Mouse (Mus musculus): ENCODE results near the gene Grtp1.

Gene Grtp1

DNA sequence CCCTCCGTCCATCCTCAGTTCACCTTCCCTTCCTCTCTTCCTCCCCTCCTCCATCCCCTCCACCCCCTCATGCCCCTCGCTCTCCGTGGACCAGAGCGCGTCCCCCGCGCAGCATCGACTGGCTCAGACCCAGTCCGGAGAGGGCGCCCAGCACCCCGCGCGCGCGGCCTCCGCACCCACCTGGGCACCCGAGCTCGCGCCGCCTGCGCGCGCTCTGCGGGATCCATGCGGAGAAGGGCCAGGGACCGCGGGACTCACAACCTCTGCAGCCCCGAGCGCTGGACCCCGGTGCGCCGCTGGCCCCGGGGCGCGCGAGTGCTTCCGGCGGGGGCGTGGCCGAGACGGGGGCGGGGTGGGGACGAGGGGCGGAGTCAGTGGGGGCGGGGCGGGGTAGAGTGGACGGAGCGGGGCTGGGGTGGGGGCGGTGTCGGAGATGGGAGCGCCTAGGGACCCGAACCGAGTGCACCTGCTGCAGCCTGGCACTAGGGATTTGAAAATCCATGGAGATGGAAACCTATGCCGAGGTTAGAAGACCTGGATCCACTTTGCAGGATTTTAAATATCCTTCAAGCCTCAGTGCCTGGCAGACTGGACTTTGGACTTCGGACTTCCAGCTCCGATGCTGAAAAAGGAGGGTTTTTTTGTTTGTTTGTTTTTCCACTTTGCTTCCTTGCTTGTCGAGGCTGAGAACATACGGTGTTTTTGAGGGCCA, at the start of gene Grtp1:
Gene Grtp1 (minus strand): TSS at position 320 of the 712 bp plus-strand sequence.
- DNase-seq (ENCODE audit: low read depth, low spot score) = no peak

DNA sequence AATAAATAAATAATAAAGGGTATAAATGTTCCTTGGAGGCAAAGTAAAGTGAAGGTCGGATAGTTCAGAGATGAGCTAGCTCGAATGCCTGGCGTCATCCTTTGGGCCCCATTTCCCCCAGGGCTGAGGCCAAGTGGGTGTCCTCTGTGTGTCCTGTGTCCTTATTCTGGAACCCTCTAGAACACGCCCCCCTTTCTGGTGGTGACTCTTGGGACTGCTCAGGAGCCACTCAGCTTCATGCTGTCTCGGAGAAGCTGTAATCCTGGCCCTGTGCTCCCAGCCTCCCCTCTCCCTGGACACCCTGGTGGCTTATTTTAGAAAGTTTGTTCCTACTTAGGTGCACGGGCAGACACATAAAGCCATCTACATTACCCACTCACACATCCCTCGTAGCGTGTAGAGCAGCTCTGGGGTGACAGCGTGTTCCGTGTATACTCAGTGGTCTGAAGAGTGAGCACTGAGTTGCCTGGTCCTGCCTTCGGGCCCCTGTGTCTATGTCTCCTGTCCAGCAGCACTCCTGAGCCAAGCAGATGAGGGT, 44.0 kb upstream of the Grtp1 start:
- DNase-seq (ENCODE audit: low read depth, low spot score) = no peak

DNA sequence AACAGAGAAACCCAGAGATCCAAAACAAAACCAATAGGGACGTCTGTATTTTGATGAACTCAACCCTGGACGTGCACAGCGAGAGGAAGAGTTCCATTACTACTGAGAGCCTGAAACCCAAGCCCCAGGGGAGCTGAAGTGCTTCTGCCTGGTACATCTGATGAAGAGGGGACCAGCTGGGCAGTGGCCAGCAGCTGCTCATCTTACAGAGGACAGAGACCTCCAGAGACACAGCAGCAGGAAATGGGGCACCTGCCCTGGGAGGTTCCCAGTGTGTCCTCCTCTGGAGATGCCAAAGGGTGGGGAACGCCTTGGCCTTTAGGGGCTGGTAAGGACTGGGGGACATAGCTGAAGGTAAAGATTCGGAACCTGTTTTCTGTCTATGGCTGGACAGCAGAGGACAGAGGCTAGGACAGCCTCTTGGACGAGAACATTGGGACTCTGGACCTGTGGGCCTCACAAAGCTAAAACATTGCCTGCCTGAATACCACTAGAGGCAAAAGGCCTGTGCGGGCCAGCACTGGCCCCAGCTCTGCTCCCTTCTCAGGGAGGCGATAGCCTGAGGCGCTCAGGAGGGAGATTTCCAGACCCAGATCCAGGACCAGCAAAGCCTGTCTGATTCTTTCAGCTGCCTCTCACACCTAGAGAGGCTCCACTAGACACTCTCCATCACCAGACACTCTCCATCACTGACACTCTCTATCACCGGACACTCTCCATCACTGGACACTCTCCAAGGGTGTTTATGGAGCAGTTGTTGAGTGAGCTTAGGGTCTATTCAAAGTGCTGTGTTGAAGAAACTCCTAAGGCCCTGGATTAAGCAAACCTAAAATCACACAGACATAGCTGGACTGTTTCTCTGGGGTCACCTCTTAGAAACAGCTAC, 42.8 kb upstream of the Grtp1 start:
- DNase-seq (ENCODE audit: low read depth, low spot score) = no peak

DNA sequence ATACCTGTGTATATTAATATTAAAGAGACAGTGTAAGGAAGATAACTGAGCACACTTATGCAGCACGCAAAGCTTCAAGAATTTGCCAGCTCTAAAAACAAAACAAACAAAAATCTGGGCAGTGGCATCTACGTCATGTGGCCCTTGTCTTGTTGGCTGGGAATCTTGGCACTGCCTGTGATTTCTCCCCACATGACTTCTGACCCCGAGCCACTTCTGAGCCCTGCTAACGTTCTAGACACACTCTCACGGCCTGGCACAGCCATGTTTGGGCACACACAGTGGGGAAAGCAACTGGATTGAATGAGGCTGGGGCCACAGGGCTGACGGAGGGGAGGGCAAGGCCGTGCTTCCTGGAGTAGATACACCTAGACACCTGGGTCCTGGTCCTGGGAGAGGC, 40.3 kb upstream of the Grtp1 start:
- no peak for DNase-seq (ENCODE audit: low read depth, low spot score)

DNA sequence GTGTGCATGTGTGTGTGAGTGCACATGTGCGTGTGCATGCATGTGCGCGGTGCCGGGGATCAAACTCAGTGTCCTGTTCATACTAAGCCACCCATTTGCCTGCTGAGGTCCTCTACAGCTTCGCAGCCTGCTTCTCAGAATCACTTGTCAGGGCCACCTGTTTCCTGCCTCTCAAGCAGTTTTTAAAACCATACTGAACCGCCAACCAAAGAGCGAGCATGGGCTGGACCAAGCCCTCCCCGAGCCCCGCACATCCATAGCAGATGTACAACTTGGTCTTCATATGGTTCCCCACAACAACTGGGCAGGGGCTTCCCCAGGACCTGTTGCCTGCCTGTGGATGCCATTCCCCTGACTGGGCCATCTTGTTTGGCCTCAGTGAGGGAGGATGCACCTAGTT, 39.6 kb upstream of the Grtp1 start:
- no peak for DNase-seq (ENCODE audit: low read depth, low spot score)

DNA sequence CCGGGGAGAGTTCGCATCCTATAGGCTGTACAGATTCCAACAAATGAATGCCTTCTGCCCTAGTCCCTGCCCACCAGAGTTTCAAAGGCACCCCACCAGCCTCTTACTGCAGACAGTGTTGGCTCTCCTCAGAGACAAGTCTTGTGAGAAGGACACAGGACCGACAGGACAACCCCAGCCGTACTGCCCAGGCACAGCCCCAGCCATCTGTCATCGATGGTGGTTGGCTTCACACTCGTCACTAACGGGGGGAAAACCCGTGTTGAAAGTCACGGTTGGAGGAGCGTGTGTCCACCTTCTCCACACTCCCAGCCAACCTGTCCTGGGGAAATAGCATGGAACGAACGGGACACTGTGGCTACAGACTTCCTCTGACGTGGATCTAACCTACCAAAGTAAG, 34.4 kb upstream of the Grtp1 start:
- no peak for DNase-seq (ENCODE audit: low read depth, low spot score)

DNA sequence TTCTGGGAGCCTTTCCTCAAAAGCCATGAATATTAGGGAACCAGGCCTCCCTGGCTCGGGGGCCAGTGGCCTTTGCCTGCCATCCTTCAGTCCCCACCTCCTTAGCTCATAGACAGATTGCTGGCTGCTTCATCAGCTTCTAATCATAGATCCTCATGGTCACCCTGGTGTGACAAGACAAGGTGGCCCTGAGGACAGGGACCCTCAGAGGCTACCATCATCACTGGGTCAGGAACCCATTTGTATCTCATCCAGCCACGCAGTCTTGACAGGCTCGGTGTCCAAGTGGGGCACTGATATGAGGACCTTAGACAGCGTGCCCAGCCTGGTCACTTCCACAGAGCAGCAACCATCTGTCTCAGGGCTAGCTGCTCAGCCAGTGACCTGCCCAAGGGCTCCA, 30.1 kb upstream of the Grtp1 start:
- no peak for DNase-seq (ENCODE audit: low read depth, low spot score)

DNA sequence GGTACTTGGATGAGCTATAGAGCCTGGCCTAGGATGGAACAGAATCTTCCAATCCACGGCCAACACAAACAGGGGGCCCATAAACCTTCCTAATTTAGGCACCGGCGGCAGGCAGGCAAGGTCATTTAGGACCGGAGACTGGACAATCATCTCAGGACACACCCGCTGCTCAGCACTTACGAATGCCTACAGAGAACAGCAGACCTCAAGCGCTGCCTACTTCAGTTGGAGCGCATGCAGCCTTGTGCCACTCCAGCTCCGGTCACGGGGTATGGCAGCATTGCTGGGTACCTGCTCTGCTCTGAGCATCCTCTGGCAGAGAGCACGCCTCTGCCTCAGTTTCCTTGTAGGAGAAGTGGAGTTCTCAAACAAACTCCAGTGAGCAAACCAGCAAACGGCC, 29.4 kb upstream of the Grtp1 start:
- no peak for DNase-seq (ENCODE audit: low read depth, low spot score)

DNA sequence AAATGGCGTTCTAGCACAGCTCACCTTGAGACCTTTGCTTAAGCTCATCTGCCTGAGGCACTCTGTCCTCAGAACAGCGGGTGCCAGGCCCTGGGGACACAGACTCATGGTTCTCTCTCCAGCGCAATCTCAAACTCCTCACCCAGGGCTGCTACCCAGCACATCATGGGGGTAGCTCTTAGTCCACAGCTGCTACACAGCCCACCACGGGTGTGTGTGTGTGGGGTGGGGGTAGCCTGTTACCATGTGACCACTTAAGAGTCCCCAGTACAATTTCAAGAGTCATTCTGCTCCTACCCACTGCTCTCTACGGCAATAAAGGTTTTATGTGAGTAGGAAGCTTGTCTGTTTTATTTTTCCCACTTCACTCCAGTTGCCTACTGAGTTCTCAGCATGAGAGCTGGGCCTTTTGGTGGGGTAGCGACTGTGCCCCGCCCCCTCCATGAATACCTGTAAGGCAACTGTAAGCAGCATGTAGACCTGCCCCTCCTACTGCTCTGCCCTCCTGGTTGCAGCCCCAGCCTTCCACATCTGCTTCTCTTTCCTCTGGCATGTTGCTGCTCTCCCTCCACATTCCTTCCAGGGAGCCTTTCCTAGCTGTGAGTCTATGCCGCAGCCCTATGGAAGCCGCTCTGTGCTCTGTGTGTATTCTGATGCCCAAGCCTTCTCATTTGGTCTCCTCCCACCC, 28.6 kb upstream of the Grtp1 start:
- no peak for DNase-seq (ENCODE audit: low read depth, low spot score)

DNA sequence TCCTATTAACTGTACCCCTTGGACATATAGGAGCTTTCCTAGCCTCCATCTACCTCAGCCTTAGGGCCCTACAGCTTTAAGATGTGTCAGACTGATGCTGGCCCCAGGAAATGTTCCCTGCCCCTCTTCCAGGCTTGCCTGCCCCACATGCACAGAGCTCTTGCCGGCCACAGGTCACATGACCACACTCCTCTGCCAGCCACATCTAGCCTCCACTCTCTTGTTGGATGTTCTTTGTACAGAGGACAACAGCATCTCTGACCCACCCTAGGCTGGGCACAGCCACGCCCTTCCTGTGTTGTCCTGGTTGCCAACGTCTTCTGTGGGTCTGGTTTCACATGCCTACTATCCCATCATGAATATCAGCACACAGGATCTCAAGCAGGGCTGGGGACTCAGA, 26.8 kb upstream of the Grtp1 start:
- no peak for DNase-seq (ENCODE audit: low read depth, low spot score)

DNA sequence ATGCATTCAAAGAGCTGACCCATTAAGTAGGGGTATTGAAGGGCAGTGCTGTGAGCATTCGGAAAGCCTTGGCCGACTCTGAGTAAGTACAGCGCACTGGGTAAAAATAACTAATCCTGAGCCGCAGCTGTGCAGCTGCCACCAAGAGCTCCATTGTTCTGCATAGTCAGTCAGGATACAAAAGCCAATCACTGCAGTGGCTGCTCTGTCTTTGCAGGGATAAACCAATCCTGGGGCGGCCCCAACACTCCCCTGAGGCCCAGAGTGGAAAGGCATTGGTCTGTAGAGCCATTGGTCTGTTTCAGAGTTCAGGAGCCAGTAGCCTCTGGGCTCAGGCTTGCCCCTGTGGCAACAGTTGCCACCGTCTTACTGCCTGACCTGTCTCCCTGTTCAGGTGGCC, 25.9 kb upstream of the Grtp1 start:
- DNase-seq (ENCODE audit: low read depth, low spot score) = peak; percentile 81

DNA sequence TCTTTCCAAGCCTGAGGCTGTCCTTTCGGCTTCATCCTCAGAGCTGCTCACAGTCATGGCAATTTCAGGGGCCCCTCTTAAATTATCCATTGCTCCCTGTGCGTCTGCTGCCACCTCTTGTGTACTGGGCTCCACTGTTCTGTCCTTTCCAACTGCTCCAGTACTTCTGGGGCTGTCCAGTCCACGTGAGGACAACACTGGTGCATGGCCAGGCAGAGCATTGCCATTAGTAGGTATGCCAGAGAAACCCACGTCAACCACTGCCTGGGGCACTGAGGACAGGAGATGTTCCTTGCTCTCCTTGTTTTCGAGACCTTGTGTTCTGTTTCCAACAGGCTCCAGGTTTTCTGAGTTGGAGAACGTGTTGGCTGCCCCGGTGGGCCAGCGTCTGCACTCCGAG, 24.0 kb upstream of the Grtp1 start:
- no peak for DNase-seq (ENCODE audit: low read depth, low spot score)

DNA sequence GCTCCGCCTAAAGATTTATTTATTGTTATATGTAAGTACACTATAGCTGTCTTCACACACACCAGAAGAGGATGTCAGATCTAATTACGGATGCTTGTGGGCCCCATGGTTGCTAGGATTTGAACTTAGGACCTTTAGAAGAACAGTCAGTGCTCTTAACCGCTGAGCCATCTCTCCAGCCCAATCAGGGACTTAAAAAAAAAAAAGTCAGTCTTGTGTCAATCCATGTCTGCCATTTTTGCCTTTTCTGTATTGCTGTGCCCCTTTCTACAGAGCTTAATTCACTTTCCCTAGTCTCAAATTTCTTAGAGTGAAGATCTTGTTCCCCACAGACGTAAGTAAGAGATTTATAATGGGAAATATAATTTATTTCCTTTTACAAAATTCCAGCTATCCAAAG, 18.0 kb upstream of the Grtp1 start:
- no peak for DNase-seq (ENCODE audit: low read depth, low spot score)

DNA sequence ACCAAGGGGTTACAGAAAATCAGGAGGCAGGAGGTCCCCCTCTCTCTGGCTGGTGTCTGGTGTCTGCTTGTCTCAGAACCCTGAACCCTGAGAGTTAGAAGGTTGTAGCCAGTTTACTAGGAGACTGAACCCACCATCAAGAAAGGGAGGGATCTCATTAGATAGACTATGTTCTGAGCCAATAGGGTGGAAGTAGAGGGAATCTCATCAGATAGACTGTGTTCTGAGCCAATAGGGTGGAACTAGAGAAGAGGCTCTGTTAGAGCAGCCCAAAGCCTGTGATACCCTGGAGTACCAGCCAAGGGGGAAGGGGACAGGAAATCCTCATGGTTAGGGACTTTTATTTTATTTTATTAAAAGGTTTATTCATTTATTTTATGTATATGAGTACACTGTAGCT, 17.6 kb upstream of the Grtp1 start:
- no peak for DNase-seq (ENCODE audit: low read depth, low spot score)

DNA sequence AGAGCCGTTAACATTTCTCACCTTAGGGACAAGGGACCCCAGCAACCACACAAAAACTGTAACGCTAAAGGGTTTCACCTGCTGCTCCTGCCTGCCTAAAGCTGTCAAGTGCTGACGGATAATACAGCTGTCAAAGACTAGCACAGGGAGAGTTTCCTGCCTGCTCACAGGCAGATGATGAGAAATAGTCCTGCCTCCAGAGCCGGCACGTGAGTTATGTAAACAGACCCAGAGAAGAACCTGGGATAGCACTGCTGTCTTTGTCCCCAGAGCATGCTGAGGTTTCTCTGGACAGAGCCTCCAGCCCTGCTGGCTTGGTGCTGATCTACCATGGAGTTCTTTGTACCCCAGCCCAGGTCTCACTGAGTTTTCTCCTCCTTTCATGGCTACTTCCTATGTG, 16.7 kb upstream of the Grtp1 start:
- no peak for DNase-seq (ENCODE audit: low read depth, low spot score)

DNA sequence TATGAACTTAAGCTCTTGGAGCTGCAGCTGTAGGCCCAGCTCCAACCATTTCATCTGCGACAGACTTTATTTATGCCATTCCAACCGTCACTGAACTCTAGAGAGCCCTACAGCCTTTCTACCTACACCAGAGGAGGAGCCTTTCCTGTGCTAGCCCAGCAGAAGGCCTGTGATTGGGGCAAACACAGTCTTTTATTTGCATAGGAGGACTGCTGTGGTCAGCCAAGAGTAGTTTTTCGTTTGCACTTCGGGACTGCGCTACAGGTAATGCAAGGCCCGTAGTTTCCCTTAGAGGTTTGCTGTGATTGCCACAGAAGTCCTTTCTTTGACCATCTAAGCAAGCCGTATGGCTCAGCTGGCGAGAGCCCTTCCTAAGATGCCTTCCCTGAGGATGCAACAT, 16.0 kb upstream of the Grtp1 start:
- no peak for DNase-seq (ENCODE audit: low read depth, low spot score)

DNA sequence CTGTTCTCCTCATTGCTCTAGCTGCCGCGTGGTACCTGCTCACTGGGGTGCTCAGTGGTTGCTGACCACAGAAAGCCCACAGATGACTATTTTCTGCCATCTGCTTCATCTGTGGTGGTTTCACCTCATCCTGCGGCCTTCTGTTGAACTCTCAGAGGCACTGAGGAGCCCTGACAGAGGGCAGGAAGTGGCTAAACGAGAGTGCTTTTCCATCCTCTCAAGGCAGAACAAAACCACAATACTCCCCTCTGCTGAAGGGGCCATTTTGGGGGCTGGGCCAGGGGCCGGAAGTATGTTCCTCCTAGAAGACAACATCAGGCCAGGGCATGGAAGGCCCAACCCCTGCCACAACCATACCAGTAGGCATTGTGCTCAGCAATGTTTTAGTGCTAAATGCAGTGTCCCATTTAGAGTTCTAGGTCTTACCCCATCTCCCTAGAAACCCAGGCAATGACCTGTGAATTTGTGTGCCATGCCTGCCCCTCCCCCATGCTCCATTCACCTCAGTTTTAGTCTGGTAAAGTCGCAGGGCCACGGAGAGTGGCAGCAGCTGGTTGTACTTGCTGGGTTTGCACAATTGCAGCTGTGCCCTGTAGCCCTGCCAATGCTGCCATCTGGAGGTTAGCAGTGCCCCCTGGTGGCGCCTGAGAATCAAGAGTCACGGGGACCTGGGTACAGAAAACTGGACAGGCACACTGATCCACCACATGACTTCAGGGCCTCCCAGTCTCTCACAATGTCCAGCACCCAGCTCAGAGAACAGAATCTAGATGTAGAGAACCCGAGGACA, 13.3 kb upstream of the Grtp1 start:
- DNase-seq (ENCODE audit: low read depth, low spot score) = peak; percentile 84

DNA sequence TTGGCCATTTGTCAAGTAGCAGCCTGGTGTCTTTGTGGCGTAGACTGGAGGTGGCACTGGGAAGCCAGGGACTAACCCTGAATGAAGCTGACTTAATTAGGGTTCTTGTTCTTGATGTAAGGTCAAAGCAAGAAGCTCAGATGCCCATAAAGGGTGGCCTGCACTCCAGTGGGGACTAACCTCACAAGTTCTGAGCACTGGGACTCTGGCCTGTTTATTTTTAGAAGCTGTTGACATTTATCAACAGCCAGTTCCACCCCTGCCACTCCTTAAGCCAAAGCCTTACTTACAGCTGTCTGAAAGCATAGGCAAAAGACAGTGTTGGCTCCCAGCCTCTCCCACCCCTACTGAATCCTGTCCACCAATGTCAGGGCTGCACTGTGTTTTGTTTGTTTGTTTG, 9.3 kb upstream of the Grtp1 start:
- DNase-seq (ENCODE audit: low read depth, low spot score) = no peak

DNA sequence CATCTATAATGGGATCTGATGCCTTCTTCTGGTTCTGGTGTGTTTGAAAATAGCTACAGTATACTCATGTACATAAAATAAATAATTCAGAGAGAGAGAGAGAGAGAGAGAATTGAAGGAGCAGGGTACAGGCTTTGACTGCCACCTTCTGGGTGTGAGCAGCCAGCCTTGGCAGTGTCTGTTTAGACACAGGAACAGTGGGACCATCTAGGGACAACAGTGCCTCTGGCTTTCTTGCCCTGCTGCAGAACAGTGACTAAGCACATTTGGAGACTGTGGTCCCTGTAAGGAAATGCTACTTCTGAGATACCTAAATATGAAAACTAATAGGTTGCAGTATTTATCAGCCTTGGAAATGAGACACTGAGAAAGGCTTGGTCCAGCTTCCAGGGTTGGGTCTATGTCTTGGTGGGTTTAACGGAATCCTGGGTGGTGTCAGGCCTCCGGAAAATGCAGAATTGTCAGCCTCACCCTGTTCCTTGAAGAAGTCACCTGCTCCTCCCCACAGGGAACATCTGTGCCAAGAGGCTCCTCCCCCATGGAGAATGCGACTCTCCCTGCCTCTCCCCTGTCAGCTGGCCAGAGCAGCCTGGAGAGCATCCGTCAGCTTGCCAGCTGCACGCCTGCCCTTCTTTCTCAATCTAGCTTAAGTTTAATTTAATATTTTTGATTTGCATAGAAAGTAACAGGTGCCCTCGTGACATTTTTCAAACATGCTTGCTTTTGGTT, 8.4 kb upstream of the Grtp1 start:
- DNase-seq (ENCODE audit: low read depth, low spot score) = no peak

DNA sequence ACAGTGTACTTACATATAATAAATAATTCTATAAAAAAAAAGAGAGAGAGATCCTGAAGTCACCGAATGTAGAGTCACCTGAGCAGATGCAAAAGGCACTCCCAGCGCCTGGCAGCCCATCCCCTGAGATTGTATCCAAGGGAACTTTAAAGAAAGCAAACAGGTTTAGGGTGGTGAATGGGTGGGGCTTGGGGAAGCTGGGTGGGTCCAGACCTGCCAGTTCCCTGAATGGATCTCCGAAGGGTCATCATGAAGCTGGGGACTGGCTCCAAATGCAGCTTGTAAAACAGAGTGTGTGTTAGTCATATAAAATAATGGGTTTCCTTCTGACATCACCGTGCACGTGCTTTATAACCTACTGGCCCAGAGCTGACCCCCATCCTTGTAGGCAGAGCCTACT, 5.9 kb upstream of the Grtp1 start:
- no peak for DNase-seq (ENCODE audit: low read depth, low spot score)

DNA sequence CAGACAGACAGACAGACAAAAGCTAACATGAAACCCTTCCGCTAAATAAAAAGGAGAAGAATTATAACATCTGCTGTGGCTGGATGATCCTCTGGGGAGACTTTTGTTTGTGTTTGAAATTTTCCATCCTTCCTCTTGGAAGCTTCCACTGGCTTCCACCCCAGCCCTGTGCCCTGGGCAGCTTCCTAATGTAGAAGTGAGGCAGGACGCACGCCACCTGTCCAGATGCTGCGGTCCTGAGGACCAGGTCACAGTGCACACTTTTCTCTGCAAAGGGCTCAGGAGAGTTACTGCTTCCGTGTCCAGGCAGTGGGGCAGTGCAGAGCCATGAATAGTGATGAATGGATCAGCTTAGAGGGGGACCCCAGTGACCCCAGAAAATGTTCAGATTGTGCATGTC, 4.9 kb upstream of the Grtp1 start:
- no peak for DNase-seq (ENCODE audit: low read depth, low spot score)

All from retina, adult 2 months (tissue).